Mouse (Mus musculus): ENCODE data around the gene C1qb. TPM values are rescaled to one million over a fixed set of nuclear protein-coding genes. Genes with fewer than 3 reads are reported as not detected.

The C1qb gene
- 46.7 and 49.3 TPM in 2 replicates for polyA plus RNA-seq (2014; fragmentation: Nextera tagmentation; extraction: Ambion mirVana)

- Histone ChIP-seq H3K4me3 (ENCODE audit: control insufficient read depth in 1 of 2, insufficient read depth in 1 of 2, low read depth in 1 of 2, low read length in 2 of 2) (no peak within 1 kb of the TSS), H3K9ac (ENCODE audit: low read length) (no peak within 1 kb of the TSS), H3K27ac (replicated peaks in 1 of 2; ENCODE audit: control insufficient read depth in 1 of 2, insufficient read depth in 1 of 2, low read depth in 2 of 2, low read length in 2 of 2) (no peak within 1 kb of the TSS), H3K36me3 (ENCODE audit: control insufficient read depth, insufficient read depth, low read length) (no peaks in the 10 kb centered on the region), H3K27me3 (ENCODE audit: control insufficient read depth, insufficient read depth, low read length) (peaks cover 13% of the 10 kb centered on the region), H3K4me2 (ENCODE audit: low read length) (no peak within 1 kb of the TSS), H3K9me3 (ENCODE audit: control insufficient read depth, low read length) (no peaks in the 10 kb centered on the region), H3K4me1 (ENCODE audit: control insufficient read depth in 2 of 2, insufficient read depth in 2 of 2, low read length in 2 of 2) (no peaks in the 10 kb centered on the region)
- 51% methylated on average over 7 of the region's 7 CpGs for WGBS
- no peak for ATAC-seq (ENCODE audit: insufficient number of reproducible peaks, insufficient read depth, low FRiP score, low read depth)
Measured at GRCm38 (mm10) chr4:136886101-136886500, at the start of gene C1qb. TSS of gene C1qb (minus strand) at chr4:136886187.

GRCm38 (mm10) chr4:136934746-136935613 lies 49.0 kb upstream of the C1qb start:
- ATAC-seq (ENCODE audit: insufficient number of reproducible peaks, insufficient read depth, low FRiP score, low read depth), result no peak
- Histone ChIP-seq H3K27me3 (ENCODE audit: control insufficient read depth, insufficient read depth, low read length) (peaks cover 85% of the 10 kb centered on the region), H3K4me1 (ENCODE audit: control insufficient read depth in 2 of 2, insufficient read depth in 2 of 2, low read length in 2 of 2) (no peaks in the 10 kb centered on the region; a peak in 2 of 4 replicates)

GRCm38 (mm10) chr4:136930474-136930873 lies 44.5 kb upstream of the C1qb start:
- no peaks in the 10 kb centered on the region for H3K9me3 ChIP-seq (ENCODE audit: control insufficient read depth, low read length)
- peaks cover 89% of the 10 kb centered on the region for H3K27me3 ChIP-seq (ENCODE audit: control insufficient read depth, insufficient read depth, low read length)
- no peaks in the 10 kb centered on the region; a peak in 2 of 4 replicates for H3K4me1 ChIP-seq (ENCODE audit: control insufficient read depth in 2 of 2, insufficient read depth in 2 of 2, low read length in 2 of 2)
- WGBS, result 47% methylated on average over 8 of the region's 8 CpGs
- no peak overlapping the region for H3K27ac ChIP-seq (replicated peaks in 1 of 2; ENCODE audit: control insufficient read depth in 1 of 2, insufficient read depth in 1 of 2, low read depth in 2 of 2, low read length in 2 of 2)
- H3K4me2 ChIP-seq (ENCODE audit: low read length), result no peak overlapping the region
- H3K4me3 ChIP-seq (ENCODE audit: control insufficient read depth in 1 of 2, insufficient read depth in 1 of 2, low read depth in 1 of 2, low read length in 2 of 2), result no peak overlapping the region
- H3K36me3 ChIP-seq (ENCODE audit: control insufficient read depth, insufficient read depth, low read length), result no peaks in the 10 kb centered on the region
- H3K9ac ChIP-seq (ENCODE audit: low read length), result no peak overlapping the region
- ATAC-seq (ENCODE audit: insufficient number of reproducible peaks, insufficient read depth, low FRiP score, low read depth), result no peak

More at GRCm38 (mm10) chr4:136934746-136935613, 49.0 kb upstream of the C1qb start:
- Histone ChIP-seq H3K4me2 (ENCODE audit: low read length) (no peak overlapping the region), H3K9ac (ENCODE audit: low read length) (no peak overlapping the region), H3K27ac (replicated peaks in 1 of 2; ENCODE audit: control insufficient read depth in 1 of 2, insufficient read depth in 1 of 2, low read depth in 2 of 2, low read length in 2 of 2) (no peak overlapping the region), H3K36me3 (ENCODE audit: control insufficient read depth, insufficient read depth, low read length) (no peaks in the 10 kb centered on the region), H3K9me3 (ENCODE audit: control insufficient read depth, low read length) (no peaks in the 10 kb centered on the region), H3K4me3 (ENCODE audit: control insufficient read depth in 1 of 2, insufficient read depth in 1 of 2, low read depth in 1 of 2, low read length in 2 of 2) (no peak overlapping the region)
- WGBS, result 28% methylated on average over 17 of the region's 18 CpGs

DNA sequence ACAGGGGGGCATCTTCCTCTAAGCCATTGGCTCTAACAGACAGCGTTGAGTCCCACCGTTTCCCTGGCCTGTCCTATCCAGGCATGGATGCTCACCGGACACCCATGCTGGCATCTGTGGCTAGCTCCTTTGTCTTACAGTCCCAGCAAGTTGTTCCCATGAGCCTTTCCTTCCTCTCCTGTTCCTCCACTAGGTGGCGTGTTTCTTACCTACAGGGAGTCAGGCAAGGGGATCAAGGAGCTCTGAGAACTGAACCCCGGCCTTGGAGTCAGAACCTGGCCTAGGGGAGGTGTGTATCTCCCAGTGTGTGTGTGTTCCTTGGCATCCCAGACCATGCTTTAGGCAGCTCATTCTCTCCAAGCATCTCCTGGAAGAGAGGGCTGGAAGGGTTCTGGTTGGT lies 42.9 kb upstream of the C1qb start:
- H3K27me3 ChIP-seq (ENCODE audit: control insufficient read depth, insufficient read depth, low read length), result peaks cover 90% of the 10 kb centered on the region
- no peak overlapping the region for H3K4me3 ChIP-seq (ENCODE audit: control insufficient read depth in 1 of 2, insufficient read depth in 1 of 2, low read depth in 1 of 2, low read length in 2 of 2)
- no peak overlapping the region for H3K27ac ChIP-seq (replicated peaks in 1 of 2; ENCODE audit: control insufficient read depth in 1 of 2, insufficient read depth in 1 of 2, low read depth in 2 of 2, low read length in 2 of 2)
- H3K36me3 ChIP-seq (ENCODE audit: control insufficient read depth, insufficient read depth, low read length), result no peaks in the 10 kb centered on the region
- no peak overlapping the region for H3K4me2 ChIP-seq (ENCODE audit: low read length)
- no peaks in the 10 kb centered on the region for H3K4me1 ChIP-seq (ENCODE audit: control insufficient read depth in 2 of 2, insufficient read depth in 2 of 2, low read length in 2 of 2)
- 17% methylated on average over 5 of the region's 5 CpGs for WGBS
- H3K9ac ChIP-seq (ENCODE audit: low read length), result no peak overlapping the region
- no peak for ATAC-seq (ENCODE audit: insufficient number of reproducible peaks, insufficient read depth, low FRiP score, low read depth)
- no peaks in the 10 kb centered on the region for H3K9me3 ChIP-seq (ENCODE audit: control insufficient read depth, low read length)

- Histone ChIP-seq H3K27me3 (ENCODE audit: control insufficient read depth, insufficient read depth, low read length) (peaks cover 68% of the 10 kb centered on the region), H3K4me2 (ENCODE audit: low read length) (no peak overlapping the region), H3K27ac (replicated peaks in 1 of 2; ENCODE audit: control insufficient read depth in 1 of 2, insufficient read depth in 1 of 2, low read depth in 2 of 2, low read length in 2 of 2) (no peak overlapping the region), H3K4me1 (ENCODE audit: control insufficient read depth in 2 of 2, insufficient read depth in 2 of 2, low read length in 2 of 2) (no peaks in the 10 kb centered on the region), H3K9me3 (ENCODE audit: control insufficient read depth, low read length) (no peaks in the 10 kb centered on the region), H3K36me3 (ENCODE audit: control insufficient read depth, insufficient read depth, low read length) (no peaks in the 10 kb centered on the region), H3K9ac (ENCODE audit: low read length) (no peak overlapping the region), H3K4me3 (ENCODE audit: control insufficient read depth in 1 of 2, insufficient read depth in 1 of 2, low read depth in 1 of 2, low read length in 2 of 2) (no peak overlapping the region)
- 21% methylated on average over 15 of the region's 15 CpGs for WGBS
- ATAC-seq (ENCODE audit: insufficient number of reproducible peaks, insufficient read depth, low FRiP score, low read depth), result no peak
Measured at GRCm38 (mm10) chr4:136925804-136926203, 39.8 kb upstream of the C1qb start.

GRCm38 (mm10) chr4:136924529-136924928 lies 38.5 kb upstream of the C1qb start:
- Histone ChIP-seq H3K4me3 (ENCODE audit: control insufficient read depth in 1 of 2, insufficient read depth in 1 of 2, low read depth in 1 of 2, low read length in 2 of 2) (no peak overlapping the region), H3K4me1 (ENCODE audit: control insufficient read depth in 2 of 2, insufficient read depth in 2 of 2, low read length in 2 of 2) (no peaks in the 10 kb centered on the region), H3K27ac (replicated peaks in 1 of 2; ENCODE audit: control insufficient read depth in 1 of 2, insufficient read depth in 1 of 2, low read depth in 2 of 2, low read length in 2 of 2) (no peak overlapping the region), H3K27me3 (ENCODE audit: control insufficient read depth, insufficient read depth, low read length) (peaks cover 56% of the 10 kb centered on the region), H3K4me2 (ENCODE audit: low read length) (no peak overlapping the region), H3K9me3 (ENCODE audit: control insufficient read depth, low read length) (no peaks in the 10 kb centered on the region), H3K9ac (ENCODE audit: low read length) (no peak overlapping the region), H3K36me3 (ENCODE audit: control insufficient read depth, insufficient read depth, low read length) (no peaks in the 10 kb centered on the region)
- 7% methylated on average over 6 of the region's 6 CpGs for WGBS
- ATAC-seq (ENCODE audit: insufficient number of reproducible peaks, insufficient read depth, low FRiP score, low read depth), result no peak

DNA sequence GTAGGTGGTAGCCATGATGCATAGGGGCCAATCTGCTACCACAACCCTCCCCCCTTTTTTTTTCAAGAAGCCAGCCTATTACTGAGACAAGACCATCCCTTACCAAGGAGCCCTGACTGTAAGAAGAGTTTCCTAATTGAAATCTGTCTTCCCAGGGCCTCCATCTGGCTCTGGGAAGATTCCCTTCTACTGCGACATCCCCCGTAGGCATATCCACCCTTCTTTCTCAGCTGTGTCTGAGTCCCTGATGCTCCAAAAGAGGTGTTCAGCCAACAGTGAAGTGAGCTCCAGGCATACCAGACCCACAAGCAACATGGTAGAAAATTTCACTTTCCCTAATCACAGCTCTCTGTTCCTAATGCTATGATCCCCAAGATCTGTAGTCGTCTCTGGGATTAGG lies 33.5 kb upstream of the C1qb start:
- Histone ChIP-seq H3K27me3 (ENCODE audit: control insufficient read depth, insufficient read depth, low read length) (peaks cover 9% of the 10 kb centered on the region; the same call in 1 of the 2 replicates), H3K9me3 (ENCODE audit: control insufficient read depth, low read length) (no peaks in the 10 kb centered on the region), H3K27ac (replicated peaks in 1 of 2; ENCODE audit: control insufficient read depth in 1 of 2, insufficient read depth in 1 of 2, low read depth in 2 of 2, low read length in 2 of 2) (no peak overlapping the region), H3K4me1 (ENCODE audit: control insufficient read depth in 2 of 2, insufficient read depth in 2 of 2, low read length in 2 of 2) (no peaks in the 10 kb centered on the region), H3K36me3 (ENCODE audit: control insufficient read depth, insufficient read depth, low read length) (no peaks in the 10 kb centered on the region), H3K9ac (ENCODE audit: low read length) (no peak overlapping the region), H3K4me2 (ENCODE audit: low read length) (no peak overlapping the region), H3K4me3 (ENCODE audit: control insufficient read depth in 1 of 2, insufficient read depth in 1 of 2, low read depth in 1 of 2, low read length in 2 of 2) (no peak overlapping the region)
- ATAC-seq (ENCODE audit: insufficient number of reproducible peaks, insufficient read depth, low FRiP score, low read depth), result no peak
- 67% methylated on average over 3 of the region's 3 CpGs for WGBS

Data from heart, embryonic 14.5 days (tissue).